Mouse (Mus musculus): Measurements from ENCODE around the gene Sp8.

The Sp8 gene

GRCm38 (mm10) chr12:118848496-118849202 lies 2.5 kb downstream of the Sp8 start:
- no peak for DNase-seq (ENCODE audit: low read depth)

GRCm38 (mm10) chr12:118849203-118849861 lies 3.2 kb downstream of the Sp8 start:
- no peak for DNase-seq (ENCODE audit: low read depth)

GRCm38 (mm10) chr12:118849996-118850395 lies 3.9 kb downstream of the Sp8 start:
- no peak for DNase-seq (ENCODE audit: low read depth)

- no peak for DNase-seq (ENCODE audit: low read depth)
These were observed 4.8 kb downstream of the Sp8 start for GRCm38 (mm10) chr12:118850851-118851410.

- DNase-seq (ENCODE audit: low read depth), result no peak
These were observed 7.2 kb downstream of the Sp8 start for GRCm38 (mm10) chr12:118853331-118853730.

GRCm38 (mm10) chr12:118854401-118854800 lies 8.3 kb downstream of the Sp8 start:
- no peak for DNase-seq (ENCODE audit: low read depth)

- no peak for DNase-seq (ENCODE audit: low read depth)
These were observed 8.8 kb downstream of the Sp8 start for GRCm38 (mm10) chr12:118854831-118855453.

GRCm38 (mm10) chr12:118856151-118856550 lies 10.0 kb downstream of the Sp8 start:
- no peak for DNase-seq (ENCODE audit: low read depth)

GRCm38 (mm10) chr12:118872673-118873072 lies 26.5 kb downstream of the Sp8 start:
- no peak for DNase-seq (ENCODE audit: low read depth)

- DNase-seq (ENCODE audit: low read depth), result no peak
These were observed 36.7 kb downstream of the Sp8 start for GRCm38 (mm10) chr12:118882790-118883189.

- DNase-seq (ENCODE audit: low read depth), result no peak
These were observed 41.8 kb downstream of the Sp8 start for GRCm38 (mm10) chr12:118887964-118888363.
